Mouse (Mus musculus) forebrain, embryonic 12.5 days (tissue): Measurements from ENCODE around the gene Zg16. TPM values are rescaled to one million over a fixed set of nuclear protein-coding genes. Genes with fewer than 3 reads are reported as not detected.

Experiments used
- ATAC-seq: fragments of 200-750 bp; cut with Nextera tagmentation; 2 replicates; pipeline ENCODE4 v1.8.0; 2017; ENCODE audit warnings: moderate TSS enrichment; ENCODE audit not compliant: low FRiP score
- H3K27ac ChIP-seq: fragments of 300-500 bp; sonication (generic); 2 replicates; pipeline ENCODE4 v1.5.1; 2016; ENCODE audit warnings: mild to moderate bottlenecking
- H3K27me3 ChIP-seq: fragments of 300-500 bp; sonication (generic); 2 replicates; pipeline ENCODE4 v1.6.1; 2016; ENCODE audit warnings: mild to moderate bottlenecking
- H3K36me3 ChIP-seq: fragments of 300-500 bp; sonication (generic); replicated peaks from 2 replicates; pipeline ENCODE4 v1.6.1; 2016; ENCODE audit warnings: mild to moderate bottlenecking
- H3K4me1 ChIP-seq: fragments of 300-500 bp; sonication (generic); 2 replicates; pipeline ENCODE4 v1.6.1; 2016
- H3K4me2 ChIP-seq: fragments of 300-500 bp; sonication (generic); 2 replicates; pipeline ENCODE4 v1.6.1; 2016; ENCODE audit warnings: mild to moderate bottlenecking, moderate library complexity
- H3K4me3 ChIP-seq: fragments of 300-500 bp; sonication (generic); replicated peaks from 2 replicates; pipeline ENCODE4 v1.5.1; 2016; ENCODE audit warnings: mild to moderate bottlenecking
- H3K9ac ChIP-seq: fragments of 300-500 bp; sonication (generic); 2 replicates; pipeline ENCODE4 v1.6.1; 2016; ENCODE audit warnings: mild to moderate bottlenecking
- H3K9me3 ChIP-seq: fragments of 300-500 bp; sonication (generic); 2 replicates; pipeline ENCODE4 v1.6.1; 2016
- WGBS: fragments of 180-500 bp; shearing (Covaris S2); methylation state at CpG from one replicate; pipeline ENCODE4 v1.1.7; 2016; 5-methylcytosine and 5-hydroxymethylcytosine counted together
- polyA plus RNA-seq: library from polyadenylated mRNA; unstranded; fragments of >200 nt; fragmentation: Nextera tagmentation; extraction: Ambion mirVana; gene quantifications from 2 replicates; pipeline ENCODE4 v1.2.1, GENCODE M21; 2016

Gene Zg16
- polyA plus RNA-seq, 1 experiment from 2014 or later: not detected

GRCm38 (mm10) chr7:127014320-127014719 lies 72.8 kb downstream of the Zg16 start, which contains the start of gene Mvp:
Gene Mvp (minus strand): TSS chr7:127014621.
- Histone ChIP-seq H3K9ac (0 out of 2 replicates have a peak within 1 kb of the TSS, but pooled peaks have one; percentile 94), H3K27me3 (no peaks in the 10 kb centered on the region), H3K36me3 (peaks cover 38% of the 10 kb centered on the region), H3K4me1 (peaks cover 47% of the 10 kb centered on the region), H3K4me2 (peak within 1 kb of the TSS; percentile 92), H3K27ac (no peak within 1 kb of the TSS), H3K4me3 (peak within 1 kb of the TSS; percentile 22), H3K9me3 (no peaks in the 10 kb centered on the region)
- 82% methylated on average over 11 of the region's 11 CpGs for WGBS
- ATAC-seq: no peak

GRCm38 (mm10) chr7:127013385-127013784 lies 73.7 kb downstream of the Zg16 start:
- Histone ChIP-seq H3K9ac (no peak overlapping the region), H3K27ac (no peak overlapping the region), H3K4me2 (no peak overlapping the region), H3K9me3 (no peaks in the 10 kb centered on the region), H3K27me3 (no peaks in the 10 kb centered on the region), H3K36me3 (peaks cover 38% of the 10 kb centered on the region), H3K4me1 (peaks cover 42% of the 10 kb centered on the region), H3K4me3 (no peak overlapping the region)
- WGBS: 96% methylated on average over 6 of the region's 6 CpGs
- no peak for ATAC-seq

DNA sequence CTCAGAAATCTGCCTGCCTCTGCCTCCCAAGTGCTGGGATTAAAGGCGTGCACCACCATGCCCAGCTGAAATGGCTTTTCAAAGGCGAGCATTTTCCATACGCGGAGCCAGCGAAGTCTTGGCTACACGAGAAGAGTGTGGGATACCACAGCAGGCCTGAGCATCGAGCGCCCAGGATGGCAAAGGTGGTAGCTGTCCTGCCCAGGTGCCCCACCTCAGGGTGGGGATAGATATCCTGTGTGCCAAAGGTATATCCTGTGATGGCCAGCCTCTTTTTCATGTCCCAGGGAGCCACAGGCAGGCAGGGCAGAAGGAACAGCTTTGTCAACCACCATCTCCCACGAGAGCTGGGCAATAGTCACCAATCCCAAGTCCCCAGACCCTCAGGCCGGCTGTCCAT lies 74.3 kb downstream of the Zg16 start:
- no peaks in the 10 kb centered on the region for H3K9me3 ChIP-seq
- H3K36me3 ChIP-seq: peaks cover 38% of the 10 kb centered on the region
- H3K27me3 ChIP-seq: no peaks in the 10 kb centered on the region
- H3K4me2 ChIP-seq: no peak overlapping the region
- H3K4me3 ChIP-seq: no peak overlapping the region
- WGBS: 94% methylated on average over 10 of the region's 10 CpGs
- ATAC-seq: no peak
- no peak overlapping the region for H3K27ac ChIP-seq
- no peak overlapping the region for H3K9ac ChIP-seq
- peaks cover 37% of the 10 kb centered on the region for H3K4me1 ChIP-seq

DNA sequence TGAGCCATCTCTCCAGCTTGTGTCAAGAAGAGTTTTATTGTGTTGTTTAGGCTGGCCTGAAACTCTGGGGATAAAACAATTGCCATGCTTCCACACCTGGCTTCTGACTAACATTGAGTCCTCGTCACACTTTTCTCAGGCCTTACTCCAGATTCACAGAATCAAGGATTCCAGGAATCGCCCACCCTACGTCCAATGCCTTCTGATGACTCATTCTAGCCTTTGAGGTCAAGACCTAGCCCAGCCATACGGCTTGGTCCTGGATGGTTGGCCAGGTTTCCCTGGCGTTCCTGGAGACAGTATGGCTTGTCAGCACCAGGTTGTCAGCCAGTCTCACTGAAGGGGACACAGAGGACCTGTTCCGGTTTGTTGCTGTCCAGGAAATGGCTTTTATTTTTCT lies 74.8 kb downstream of the Zg16 start:
- Histone ChIP-seq H3K27me3 (no peaks in the 10 kb centered on the region), H3K9ac (no peak overlapping the region), H3K9me3 (no peaks in the 10 kb centered on the region), H3K27ac (no peak overlapping the region), H3K4me2 (no peak overlapping the region), H3K4me3 (no peak overlapping the region), H3K4me1 (peaks cover 33% of the 10 kb centered on the region), H3K36me3 (peaks cover 38% of the 10 kb centered on the region)
- 91% methylated on average over 6 of the region's 6 CpGs for WGBS
- no peak for ATAC-seq

DNA sequence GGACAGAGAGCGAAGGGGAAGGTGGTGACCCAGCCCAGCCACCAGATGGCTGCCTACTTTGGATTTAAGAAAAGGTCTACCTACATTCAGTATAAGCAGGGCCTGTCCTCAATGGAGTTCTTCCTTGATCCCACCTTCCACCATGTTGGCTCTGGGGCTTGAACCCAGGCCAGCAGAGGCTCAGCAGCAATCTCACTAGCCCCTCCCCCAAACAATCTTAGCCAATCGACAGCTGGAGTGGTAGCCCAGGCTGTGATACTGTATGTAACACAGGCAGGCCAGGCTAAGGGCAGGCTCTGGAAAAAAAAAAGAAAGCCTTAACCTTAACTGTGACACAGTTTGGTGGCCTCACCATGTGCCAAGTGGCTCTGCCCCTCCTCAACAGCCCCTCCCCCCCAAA lies 75.4 kb downstream of the Zg16 start:
- Histone ChIP-seq H3K4me2 (no peak overlapping the region), H3K9me3 (no peaks in the 10 kb centered on the region), H3K4me3 (no peak overlapping the region), H3K36me3 (peaks cover 38% of the 10 kb centered on the region), H3K4me1 (peaks cover 33% of the 10 kb centered on the region), H3K27ac (peak overlapping the region; percentile 19; the same call in 1 of the 2 replicates), H3K27me3 (no peaks in the 10 kb centered on the region), H3K9ac (no peak overlapping the region)
- WGBS: 74% methylated on average over 2 of the region's 2 CpGs
- ATAC-seq: no peak

DNA sequence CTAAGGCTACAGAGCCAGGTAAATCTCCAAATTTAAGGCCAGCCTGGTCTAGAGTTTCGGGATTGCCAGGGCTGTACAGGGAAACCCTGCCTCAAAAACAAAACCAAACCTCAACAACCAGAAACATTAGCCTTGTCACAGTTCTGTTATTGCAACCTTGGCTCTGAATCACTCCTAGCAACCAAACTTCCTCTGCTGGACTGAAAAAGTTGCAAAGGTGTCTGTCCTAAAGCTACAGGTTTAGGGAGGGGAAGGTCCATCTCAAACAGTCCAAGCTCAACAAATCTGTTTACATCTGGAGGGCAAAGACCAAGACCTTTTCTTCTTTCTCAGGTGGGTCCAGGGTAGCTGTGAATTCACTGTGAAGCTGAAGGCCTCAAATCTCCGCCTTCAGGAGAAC lies 76.1 kb downstream of the Zg16 start:
- Histone ChIP-seq H3K9me3 (no peaks in the 10 kb centered on the region), H3K36me3 (peaks cover 38% of the 10 kb centered on the region), H3K27me3 (no peaks in the 10 kb centered on the region), H3K4me3 (no peak overlapping the region), H3K4me1 (peaks cover 32% of the 10 kb centered on the region), H3K27ac (no peak overlapping the region), H3K4me2 (no peak overlapping the region), H3K9ac (no peak overlapping the region)
- no peak for ATAC-seq
- 93% methylated on average over 2 of the region's 2 CpGs for WGBS

GRCm38 (mm10) chr7:127009307-127010085 lies 77.6 kb downstream of the Zg16 start:
- Histone ChIP-seq H3K4me2 (no peak overlapping the region), H3K4me1 (peaks cover 17% of the 10 kb centered on the region), H3K9ac (0 out of 2 replicates have a peak overlapping the region, but pooled peaks have one; percentile 2), H3K27me3 (no peaks in the 10 kb centered on the region), H3K27ac (peak overlapping the region; percentile 78; the same call in 1 of the 2 replicates), H3K36me3 (peaks cover 25% of the 10 kb centered on the region), H3K4me3 (no peak overlapping the region), H3K9me3 (no peaks in the 10 kb centered on the region)
- 87% methylated on average over 17 of the region's 17 CpGs for WGBS
- no peak for ATAC-seq

DNA sequence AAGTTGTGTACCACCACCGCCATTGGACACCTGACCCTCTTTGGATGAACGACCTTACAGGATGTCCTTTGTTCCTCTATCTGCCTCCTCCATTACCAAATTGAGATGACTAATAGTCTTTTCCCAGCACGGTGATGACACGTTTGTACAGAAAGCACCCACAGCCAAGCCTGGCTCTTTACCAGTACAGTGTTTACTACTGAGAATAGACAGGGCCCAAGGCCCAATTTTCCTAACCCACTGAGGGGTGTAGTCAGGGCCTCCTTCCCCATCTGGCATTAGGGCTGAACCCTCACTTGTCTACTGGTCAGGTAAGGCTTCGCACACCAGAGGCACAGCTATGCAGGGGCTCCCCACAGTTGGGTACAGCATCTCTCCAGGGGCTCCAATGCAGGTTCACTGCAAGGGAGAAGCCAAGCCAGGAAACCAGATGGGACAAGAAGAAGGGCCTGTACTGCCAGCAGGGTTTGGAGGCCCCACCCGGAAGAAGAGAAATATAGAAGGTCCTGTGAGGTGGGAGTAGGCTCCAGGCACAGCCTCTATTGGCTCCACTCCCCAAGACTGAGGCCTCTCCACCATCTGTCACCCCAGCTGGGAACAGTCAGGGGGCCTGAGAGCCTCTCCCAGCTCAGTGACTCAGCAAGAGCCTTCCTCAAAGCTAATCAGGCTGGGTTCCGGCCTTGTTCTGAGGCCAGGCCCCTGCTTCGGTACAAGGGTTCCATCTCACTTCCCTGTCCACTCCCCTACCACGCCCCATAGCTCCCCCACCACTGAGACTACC lies 78.7 kb downstream of the Zg16 start:
- 0 out of 2 replicates have a peak overlapping the region, but pooled peaks have one; percentile 2 for H3K9ac ChIP-seq
- no peak overlapping the region for H3K4me2 ChIP-seq
- peaks cover 14% of the 10 kb centered on the region for H3K36me3 ChIP-seq
- no peaks in the 10 kb centered on the region for H3K9me3 ChIP-seq
- H3K27ac ChIP-seq: peak overlapping the region; percentile 78
- 77% methylated on average over 9 of the region's 9 CpGs for WGBS
- H3K4me1 ChIP-seq: peaks cover 11% of the 10 kb centered on the region
- no peak overlapping the region for H3K4me3 ChIP-seq
- no peaks in the 10 kb centered on the region for H3K27me3 ChIP-seq
- peak; percentile 68 for ATAC-seq

DNA sequence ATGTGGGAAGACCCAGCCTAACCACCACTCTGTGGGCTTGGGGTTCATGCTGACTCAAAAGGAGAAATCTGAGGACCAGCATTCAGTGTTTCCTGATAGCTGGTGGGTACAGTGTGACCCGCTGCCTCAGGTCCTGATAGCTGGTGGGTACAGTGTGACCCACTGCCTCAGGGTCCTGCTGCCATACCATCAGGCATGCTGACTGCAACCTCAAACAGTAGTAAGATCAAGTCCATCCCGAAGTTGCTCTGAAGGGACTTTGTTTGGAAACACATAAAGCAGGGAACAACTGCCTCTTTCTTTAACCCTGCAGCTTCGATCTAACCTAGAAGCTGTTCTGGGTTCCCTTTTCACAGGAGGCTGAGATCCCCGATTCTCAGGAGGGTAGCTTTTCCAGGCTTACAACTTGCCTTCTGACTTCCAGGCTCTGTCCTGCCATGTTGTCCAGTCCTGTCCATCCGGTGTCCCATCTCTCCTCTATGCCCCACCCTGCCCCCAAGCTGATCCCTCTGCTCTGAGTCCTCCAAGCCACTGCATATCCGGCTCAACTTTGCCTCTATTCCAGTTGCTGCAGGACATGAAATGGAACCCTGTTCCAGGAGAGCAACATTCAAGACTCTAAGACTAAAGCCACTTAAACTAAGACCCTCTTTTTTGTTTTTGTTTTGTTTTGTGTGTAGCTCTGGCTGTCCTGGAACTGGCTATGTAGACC lies 79.7 kb downstream of the Zg16 start:
- Histone ChIP-seq H3K4me2 (no peak overlapping the region), H3K27me3 (no peaks in the 10 kb centered on the region), H3K4me3 (no peak overlapping the region), H3K9me3 (no peaks in the 10 kb centered on the region), H3K27ac (0 out of 2 replicates have a peak overlapping the region, but pooled peaks have one; percentile 78), H3K36me3 (peaks cover 4% of the 10 kb centered on the region; the same call in 1 of the 2 replicates), H3K9ac (no peak overlapping the region), H3K4me1 (peaks cover 11% of the 10 kb centered on the region)
- WGBS: 84% methylated on average over 6 of the region's 6 CpGs
- ATAC-seq: no peak

DNA sequence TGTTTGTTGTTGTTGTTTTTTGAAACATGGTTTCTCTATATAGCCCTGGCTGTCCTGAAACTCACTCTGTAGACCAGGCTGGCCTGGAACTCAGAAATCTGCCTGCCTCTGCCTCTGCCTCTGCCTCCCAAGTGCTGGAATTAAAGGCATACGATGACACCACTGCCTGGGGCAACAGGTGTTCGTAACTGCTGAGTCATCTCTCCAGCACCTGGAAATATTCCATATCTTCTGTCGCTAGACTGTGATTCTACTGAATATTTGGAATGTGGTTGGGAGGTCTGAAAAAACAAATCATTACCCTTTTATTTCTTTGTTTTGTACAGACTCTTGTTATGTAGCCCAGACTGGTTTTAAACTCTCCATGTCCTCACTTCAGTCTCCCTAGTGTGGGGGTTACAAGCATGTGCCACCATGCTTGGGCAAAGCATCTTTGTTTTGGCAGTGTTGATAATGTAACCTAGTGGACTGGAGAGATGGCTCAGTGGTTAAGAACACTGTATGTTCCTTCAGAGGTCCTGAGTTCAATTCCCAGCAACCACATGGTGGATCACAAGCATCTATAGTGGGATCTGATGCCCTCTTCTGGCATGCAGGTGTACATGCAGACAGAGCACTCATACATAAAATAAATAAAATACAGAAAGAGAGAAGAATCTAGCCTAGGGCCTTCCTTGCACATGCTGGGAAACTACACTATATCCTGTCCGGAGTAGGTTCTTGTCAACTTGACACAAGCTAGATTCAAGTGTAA lies 82.8 kb downstream of the Zg16 start:
- H3K27ac ChIP-seq: no peak overlapping the region
- 89% methylated on average over 4 of the region's 4 CpGs for WGBS
- H3K9me3 ChIP-seq: no peaks in the 10 kb centered on the region
- H3K4me2 ChIP-seq: no peak overlapping the region
- peaks cover 5% of the 10 kb centered on the region for H3K4me1 ChIP-seq
- H3K4me3 ChIP-seq: no peak overlapping the region
- H3K9ac ChIP-seq: no peak overlapping the region
- no peaks in the 10 kb centered on the region for H3K27me3 ChIP-seq
- no peak for ATAC-seq
- no peaks in the 10 kb centered on the region for H3K36me3 ChIP-seq

DNA sequence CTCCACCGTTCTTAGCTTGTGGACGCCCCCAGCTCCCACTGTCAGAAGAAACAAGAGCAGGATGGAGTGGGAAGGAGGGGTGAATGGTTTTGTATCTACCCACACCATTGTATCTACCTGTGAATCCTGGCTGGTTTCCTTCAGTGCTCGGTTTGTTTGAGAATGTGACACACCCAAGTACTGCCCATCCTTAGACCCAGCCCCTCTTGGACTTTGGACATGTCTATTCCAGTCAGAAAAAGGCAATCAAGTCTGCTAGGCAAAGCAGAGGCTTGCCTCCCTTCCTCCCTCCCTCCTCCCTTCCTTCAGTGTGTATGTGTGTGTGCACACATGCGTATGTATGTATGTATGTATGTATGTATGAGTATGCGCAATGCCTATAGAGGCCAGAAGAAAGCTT lies 83.5 kb downstream of the Zg16 start:
- WGBS: 94% methylated on average over 5 of the region's 5 CpGs
- H3K27ac ChIP-seq: no peak overlapping the region
- H3K4me2 ChIP-seq: no peak overlapping the region
- H3K9ac ChIP-seq: no peak overlapping the region
- no peaks in the 10 kb centered on the region for H3K27me3 ChIP-seq
- peaks cover 3% of the 10 kb centered on the region for H3K4me1 ChIP-seq
- no peak overlapping the region for H3K4me3 ChIP-seq
- no peak for ATAC-seq
- no peaks in the 10 kb centered on the region for H3K36me3 ChIP-seq
- H3K9me3 ChIP-seq: no peaks in the 10 kb centered on the region
